Mouse (Mus musculus): ENCODE data around the gene Col4a3.

The Col4a3 gene

DNA sequence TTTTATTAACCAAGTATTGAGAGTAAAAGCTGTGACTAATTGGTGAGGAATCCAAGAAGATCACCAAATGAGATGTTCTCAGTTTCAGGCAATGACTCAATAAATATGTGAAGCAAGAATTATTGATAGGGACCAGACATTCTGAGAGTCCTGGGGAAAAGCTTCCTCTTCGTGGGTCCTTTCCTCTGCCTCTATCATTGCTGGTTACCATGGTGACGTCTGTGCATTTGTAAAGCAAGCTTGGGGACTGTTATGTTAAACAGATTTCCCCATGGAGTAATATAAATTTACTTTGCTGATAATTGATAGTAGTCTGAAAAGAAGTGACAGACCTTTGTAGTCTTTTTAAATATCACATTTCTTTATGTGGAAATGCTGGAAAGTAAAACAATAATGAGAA is 76.8 kb downstream of the Col4a3 start:
- DNase-seq (ENCODE audit: low read depth, low spot score) = no peak

- DNase-seq (ENCODE audit: low read depth, low spot score) = no peak
Measured at GRCm38 (mm10) chr1:82686328-82686727, 99.6 kb downstream of the Col4a3 start.

DNA sequence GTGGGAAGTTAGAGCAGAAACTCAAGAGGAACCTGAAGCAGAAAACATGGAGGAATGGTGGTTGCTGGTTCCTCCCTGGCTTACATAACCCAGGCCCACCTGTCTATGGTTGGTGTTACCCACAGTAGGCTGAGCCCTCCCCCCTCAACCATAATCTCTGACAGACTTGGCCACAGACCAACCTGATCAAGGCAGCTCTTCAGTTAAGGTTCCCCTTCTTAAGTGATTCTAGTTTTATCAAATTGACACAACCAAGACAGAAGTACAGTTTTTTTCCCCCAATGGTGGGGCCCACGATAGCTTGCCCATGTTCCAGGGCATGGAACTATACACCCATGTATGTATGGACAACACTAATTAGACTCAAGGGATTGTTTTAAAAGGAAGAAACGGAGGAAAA is 100.1 kb downstream of the Col4a3 start:
- no peak for DNase-seq (ENCODE audit: low read depth, low spot score)

DNA sequence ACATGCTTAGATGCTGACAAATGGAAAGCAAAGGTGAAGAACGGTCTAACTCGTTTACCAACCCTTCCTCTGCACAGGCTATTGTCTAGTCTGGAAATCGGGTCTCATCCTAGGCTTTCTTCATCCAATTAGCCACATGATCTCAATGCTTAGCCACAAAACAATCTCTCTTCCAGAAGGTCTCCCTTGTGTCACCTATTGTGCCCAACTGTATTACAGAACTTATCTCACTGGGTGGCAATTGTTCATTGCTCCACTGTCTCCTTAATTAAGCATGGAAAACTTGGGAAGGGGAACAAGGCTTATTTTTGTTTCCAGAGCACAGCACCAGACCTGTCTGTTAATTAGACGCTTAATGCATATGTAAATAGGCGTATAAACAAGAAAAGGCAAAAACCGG is 101.2 kb downstream of the Col4a3 start:
- DNase-seq (ENCODE audit: low read depth, low spot score) = no peak

GRCm38 (mm10) chr1:82695915-82696314 is 109.2 kb downstream of the Col4a3 start:
- no peak for DNase-seq (ENCODE audit: low read depth, low spot score)

DNA sequence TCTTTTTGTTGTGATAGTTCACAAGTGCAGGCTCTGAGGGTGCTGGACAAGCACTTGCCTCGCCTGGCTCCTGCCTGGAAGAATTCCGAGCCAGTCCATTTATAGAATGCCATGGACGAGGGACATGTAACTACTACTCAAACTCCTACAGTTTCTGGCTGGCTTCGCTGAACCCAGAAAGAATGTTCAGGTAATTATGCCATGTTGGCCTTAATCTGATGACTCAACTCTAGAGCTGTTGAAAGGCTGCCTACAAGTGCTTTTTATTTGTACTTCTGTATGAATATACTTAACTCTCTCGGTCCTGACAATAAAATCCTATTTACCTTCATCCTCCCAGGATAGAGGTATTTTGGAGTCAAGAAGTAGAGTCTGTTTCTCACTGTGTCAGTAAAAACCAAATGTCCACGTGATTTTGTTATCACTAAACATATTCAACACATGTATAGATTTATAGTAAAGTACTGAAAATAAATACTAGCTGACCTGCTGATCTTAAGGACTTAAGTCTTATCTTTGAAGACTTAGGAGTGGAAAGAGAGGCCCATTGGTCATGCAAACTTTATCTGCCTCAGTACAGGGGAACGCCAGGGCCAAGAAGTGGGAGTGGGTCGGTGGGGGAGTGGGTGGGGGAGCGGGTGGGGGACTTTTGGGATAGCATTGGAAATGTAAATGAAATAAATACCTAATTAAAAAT is 131.2 kb downstream of the Col4a3 start:
- DNase-seq (ENCODE audit: low read depth, low spot score) = no peak

- peak; percentile 97 for DNase-seq (ENCODE audit: low read depth, low spot score)
Measured at GRCm38 (mm10) chr1:82724339-82725025, 137.8 kb downstream of the Col4a3 start, which contains the start of gene Mff. Gene Mff, plus strand, starts transcription at chr1:82724890.

GRCm38 (mm10) chr1:82725026-82725874 is 138.5 kb downstream of the Col4a3 start:
- peak; percentile 76 for DNase-seq (ENCODE audit: low read depth, low spot score)

DNA sequence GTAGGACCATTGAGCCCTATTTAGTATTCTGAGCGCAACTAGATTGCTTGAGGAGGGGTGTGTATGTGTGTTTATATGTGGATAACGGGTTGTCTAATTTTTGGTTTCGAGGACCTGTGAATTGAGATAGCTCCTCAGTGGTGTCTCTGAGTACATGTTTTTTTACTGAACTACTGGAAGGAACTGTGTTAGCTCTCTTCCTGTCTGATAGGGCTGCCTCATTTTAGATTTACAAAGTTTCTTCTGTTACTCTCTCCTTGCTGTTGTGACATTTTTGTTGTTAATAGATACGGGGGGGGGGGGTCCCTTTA is 139.1 kb downstream of the Col4a3 start:
- DNase-seq (ENCODE audit: low read depth, low spot score) = no peak

GRCm38 (mm10) chr1:82726482-82726881 is 139.8 kb downstream of the Col4a3 start:
- DNase-seq (ENCODE audit: low read depth, low spot score) = no peak

- no peak for DNase-seq (ENCODE audit: low read depth, low spot score)
Measured at GRCm38 (mm10) chr1:82733357-82733756, 146.6 kb downstream of the Col4a3 start.

DNA sequence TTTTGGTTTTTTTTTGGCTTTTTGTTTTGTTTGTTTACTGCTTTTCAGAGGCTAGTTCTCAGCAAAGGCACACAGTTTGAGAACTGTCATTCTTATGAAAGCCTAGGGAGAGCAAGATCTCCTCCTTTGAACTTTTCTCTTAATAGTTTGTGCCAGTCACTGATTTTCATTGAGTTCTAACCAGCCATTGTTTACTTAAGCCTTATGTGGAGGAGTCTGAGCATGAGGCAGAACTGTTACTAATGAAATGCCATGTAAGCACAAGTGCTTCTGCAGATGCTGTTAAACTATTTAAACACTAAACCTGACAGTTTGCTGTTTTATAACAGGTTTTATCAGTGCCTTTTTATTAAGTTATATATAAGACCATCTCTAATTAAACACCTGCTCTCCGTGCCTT is 151.3 kb downstream of the Col4a3 start:
- no peak for DNase-seq (ENCODE audit: low read depth, low spot score)

DNA sequence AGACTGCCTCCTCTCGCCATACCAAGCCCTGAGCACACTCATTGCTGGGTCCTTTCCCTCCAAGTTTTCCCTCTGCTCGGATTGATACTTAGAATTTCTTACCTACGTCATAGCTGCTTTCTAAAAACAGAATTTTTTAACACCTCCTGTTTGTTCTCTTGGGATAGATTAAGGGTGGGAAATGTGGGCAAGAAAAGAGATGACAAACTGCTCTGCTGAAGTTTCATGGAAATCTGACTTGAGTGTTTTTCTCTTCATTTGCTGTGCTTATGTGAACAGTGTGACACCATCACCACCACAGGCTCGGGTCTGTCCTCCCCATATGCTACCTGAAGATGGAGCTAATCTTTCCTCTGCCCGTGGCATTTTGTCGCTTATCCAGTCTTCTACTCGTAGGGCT is 154.8 kb downstream of the Col4a3 start:
- no peak for DNase-seq (ENCODE audit: low read depth, low spot score)

DNA sequence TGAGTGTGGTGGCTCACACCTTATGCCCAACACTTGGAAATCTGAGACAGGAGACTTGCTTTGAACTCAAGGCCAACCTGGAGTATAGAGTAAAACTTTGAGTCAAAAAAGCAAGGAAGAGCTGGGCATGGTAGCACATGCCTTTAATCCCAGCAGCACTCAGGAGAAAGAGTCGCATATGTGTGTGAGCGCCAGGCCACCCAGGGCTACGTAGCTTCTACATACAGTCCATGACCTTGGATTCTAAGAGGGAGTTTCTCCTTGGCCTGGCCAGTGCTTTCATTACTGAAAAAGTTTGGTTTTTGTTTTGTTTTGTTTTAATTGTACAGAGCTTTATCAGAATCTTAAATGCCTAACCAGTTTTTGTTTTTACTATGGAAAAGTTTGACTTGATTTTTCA is 157.2 kb downstream of the Col4a3 start:
- no peak for DNase-seq (ENCODE audit: low read depth, low spot score)

- DNase-seq (ENCODE audit: low read depth, low spot score) = no peak
Measured at GRCm38 (mm10) chr1:82746408-82746807, 159.7 kb downstream of the Col4a3 start.

- DNase-seq (ENCODE audit: low read depth, low spot score) = no peak
Measured at GRCm38 (mm10) chr1:82747714-82748452, 161.2 kb downstream of the Col4a3 start.

GRCm38 (mm10) chr1:82759520-82759919 is 172.8 kb downstream of the Col4a3 start:
- peak; percentile 38 for DNase-seq (ENCODE audit: low read depth, low spot score)

- DNase-seq (ENCODE audit: low read depth, low spot score) = no peak
Measured at GRCm38 (mm10) chr1:82761454-82762169, 174.9 kb downstream of the Col4a3 start.

GRCm38 (mm10) chr1:82762274-82762673 is 175.6 kb downstream of the Col4a3 start:
- DNase-seq (ENCODE audit: low read depth, low spot score) = no peak

DNA sequence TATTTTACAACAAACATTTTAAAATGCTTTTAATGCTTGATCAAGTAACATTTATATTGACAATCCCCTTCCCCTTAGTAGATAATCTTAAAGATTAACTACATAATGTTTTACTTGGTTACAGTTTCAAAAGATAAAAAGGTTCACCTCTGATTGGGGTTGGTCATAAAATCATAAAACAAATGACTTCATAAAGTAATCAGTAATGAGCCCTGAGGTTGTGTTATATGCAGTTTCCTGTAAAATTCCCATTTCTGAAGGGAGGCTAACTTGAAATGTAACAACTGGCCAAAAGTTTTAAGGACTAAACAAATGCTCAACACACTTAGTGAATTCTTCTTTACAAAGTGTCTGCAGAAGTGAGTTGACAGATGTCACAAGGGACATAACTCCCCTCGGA is 179.5 kb downstream of the Col4a3 start:
- DNase-seq (ENCODE audit: low read depth, low spot score) = no peak

GRCm38 (mm10) chr1:82766641-82767040 is 179.9 kb downstream of the Col4a3 start:
- no peak for DNase-seq (ENCODE audit: low read depth, low spot score)
